Mouse (Mus musculus): ENCODE results near the gene Rb1. TPM values are rescaled to one million over a fixed set of nuclear protein-coding genes. Genes with fewer than 3 reads are reported as not detected.

Gene Rb1
- polyA plus RNA-seq, 1 experiment from 2014 or later, result 37.8 TPM

GRCm38 (mm10) chr14:73303193-73303592, 22.4 kb downstream of the Rb1 start:
- Histone ChIP-seq H3K9ac (ENCODE audit: low read depth, low read length) (no peak overlapping the region), H3K4me3 (ENCODE audit: low read depth, low read length) (no peak overlapping the region), H3K27ac (ENCODE audit: low read depth, low read length) (no peak overlapping the region), H3K27me3 (ENCODE audit: control insufficient read depth, insufficient read depth, low read length) (no peaks in the 10 kb centered on the region), H3K36me3 (ENCODE audit: control insufficient read depth, insufficient read depth, low read length) (no peaks in the 10 kb centered on the region), H3K9me3 (ENCODE audit: control insufficient read depth, low read length) (no peaks in the 10 kb centered on the region), H3K4me1 (replicated peaks; ENCODE audit: control insufficient read depth, insufficient read depth, low read length) (no peaks in the 10 kb centered on the region), H3K4me2 (replicated peaks; ENCODE audit: low read depth, low read length) (no peak overlapping the region)
- ATAC-seq (ENCODE audit: low FRiP score) (no peak), DNase-seq (ENCODE audit: low spot score) (peak; percentile 72)
- 55% methylated on average over 3 of the region's 3 CpGs for WGBS

GRCm38 (mm10) chr14:73301856-73302255, 23.8 kb downstream of the Rb1 start:
- Histone ChIP-seq H3K4me2 (replicated peaks; ENCODE audit: low read depth, low read length) (no peak overlapping the region), H3K9ac (ENCODE audit: low read depth, low read length) (no peak overlapping the region), H3K36me3 (ENCODE audit: control insufficient read depth, insufficient read depth, low read length) (no peaks in the 10 kb centered on the region), H3K4me3 (ENCODE audit: low read depth, low read length) (no peak overlapping the region), H3K9me3 (ENCODE audit: control insufficient read depth, low read length) (no peaks in the 10 kb centered on the region), H3K27me3 (ENCODE audit: control insufficient read depth, insufficient read depth, low read length) (no peaks in the 10 kb centered on the region), H3K27ac (ENCODE audit: low read depth, low read length) (no peak overlapping the region), H3K4me1 (replicated peaks; ENCODE audit: control insufficient read depth, insufficient read depth, low read length) (no peaks in the 10 kb centered on the region)
- ATAC-seq (ENCODE audit: low FRiP score), result no peak
- 72% methylated on average over 4 of the region's 4 CpGs for WGBS
- no peak for DNase-seq (ENCODE audit: low spot score)

- Histone ChIP-seq H3K36me3 (ENCODE audit: control insufficient read depth, insufficient read depth, low read length) (no peaks in the 10 kb centered on the region), H3K27ac (ENCODE audit: low read depth, low read length) (no peak overlapping the region), H3K9ac (ENCODE audit: low read depth, low read length) (no peak overlapping the region), H3K4me3 (ENCODE audit: low read depth, low read length) (no peak overlapping the region), H3K4me2 (replicated peaks; ENCODE audit: low read depth, low read length) (no peak overlapping the region), H3K9me3 (ENCODE audit: control insufficient read depth, low read length) (no peaks in the 10 kb centered on the region), H3K4me1 (replicated peaks; ENCODE audit: control insufficient read depth, insufficient read depth, low read length) (no peaks in the 10 kb centered on the region), H3K27me3 (ENCODE audit: control insufficient read depth, insufficient read depth, low read length) (no peaks in the 10 kb centered on the region)
- 80% methylated on average over 2 of the region's 2 CpGs for WGBS
- DNase-seq (ENCODE audit: low spot score) (no peak), ATAC-seq (ENCODE audit: low FRiP score) (no peak)
Observed at GRCm38 (mm10) chr14:73295512-73295911, 30.1 kb downstream of the Rb1 start.

- DNase-seq (ENCODE audit: low spot score) (no peak), ATAC-seq (ENCODE audit: low FRiP score) (no peak)
- H3K27ac ChIP-seq (ENCODE audit: low read depth, low read length), result no peak overlapping the region
- no peaks in the 10 kb centered on the region for H3K27me3 ChIP-seq (ENCODE audit: control insufficient read depth, insufficient read depth, low read length)
- no peaks in the 10 kb centered on the region for H3K4me1 ChIP-seq (replicated peaks; ENCODE audit: control insufficient read depth, insufficient read depth, low read length)
- H3K36me3 ChIP-seq (ENCODE audit: control insufficient read depth, insufficient read depth, low read length), result no peaks in the 10 kb centered on the region
- H3K9ac ChIP-seq (ENCODE audit: low read depth, low read length), result no peak overlapping the region
- WGBS, result 92% methylated on average over 2 of the region's 2 CpGs
- no peaks in the 10 kb centered on the region for H3K9me3 ChIP-seq (ENCODE audit: control insufficient read depth, low read length)
- H3K4me2 ChIP-seq (replicated peaks; ENCODE audit: low read depth, low read length), result no peak overlapping the region
- no peak overlapping the region for H3K4me3 ChIP-seq (ENCODE audit: low read depth, low read length)
Observed at GRCm38 (mm10) chr14:73293616-73294015, 32.0 kb downstream of the Rb1 start.

- ATAC-seq (ENCODE audit: low FRiP score), result no peak
- Histone ChIP-seq H3K27ac (ENCODE audit: low read depth, low read length) (no peak overlapping the region), H3K4me3 (ENCODE audit: low read depth, low read length) (no peak overlapping the region), H3K4me2 (replicated peaks; ENCODE audit: low read depth, low read length) (no peak overlapping the region), H3K4me1 (replicated peaks; ENCODE audit: control insufficient read depth, insufficient read depth, low read length) (no peaks in the 10 kb centered on the region), H3K27me3 (ENCODE audit: control insufficient read depth, insufficient read depth, low read length) (no peaks in the 10 kb centered on the region), H3K9ac (ENCODE audit: low read depth, low read length) (no peak overlapping the region), H3K9me3 (ENCODE audit: control insufficient read depth, low read length) (no peaks in the 10 kb centered on the region), H3K36me3 (ENCODE audit: control insufficient read depth, insufficient read depth, low read length) (no peaks in the 10 kb centered on the region)
- no peak for DNase-seq (ENCODE audit: low spot score)
- WGBS, result 83% methylated on average over 1 of the region's 1 CpGs
Observed at GRCm38 (mm10) chr14:73292434-73292833, 33.2 kb downstream of the Rb1 start.

- Histone ChIP-seq H3K36me3 (ENCODE audit: control insufficient read depth, insufficient read depth, low read length) (no peaks in the 10 kb centered on the region), H3K4me3 (ENCODE audit: low read depth, low read length) (no peak overlapping the region), H3K9me3 (ENCODE audit: control insufficient read depth, low read length) (no peaks in the 10 kb centered on the region), H3K27ac (ENCODE audit: low read depth, low read length) (no peak overlapping the region), H3K4me1 (replicated peaks; ENCODE audit: control insufficient read depth, insufficient read depth, low read length) (no peaks in the 10 kb centered on the region), H3K27me3 (ENCODE audit: control insufficient read depth, insufficient read depth, low read length) (no peaks in the 10 kb centered on the region), H3K4me2 (replicated peaks; ENCODE audit: low read depth, low read length) (no peak overlapping the region), H3K9ac (ENCODE audit: low read depth, low read length) (no peak overlapping the region)
- ATAC-seq (ENCODE audit: low FRiP score) (no peak), DNase-seq (ENCODE audit: low spot score) (no peak)
- 98% methylated on average over 2 of the region's 2 CpGs for WGBS
Observed at GRCm38 (mm10) chr14:73289915-73290314, 35.7 kb downstream of the Rb1 start.

- Histone ChIP-seq H3K27me3 (ENCODE audit: control insufficient read depth, insufficient read depth, low read length) (no peaks in the 10 kb centered on the region), H3K4me1 (replicated peaks; ENCODE audit: control insufficient read depth, insufficient read depth, low read length) (no peaks in the 10 kb centered on the region), H3K27ac (ENCODE audit: low read depth, low read length) (no peak overlapping the region), H3K9ac (ENCODE audit: low read depth, low read length) (no peak overlapping the region), H3K36me3 (ENCODE audit: control insufficient read depth, insufficient read depth, low read length) (no peaks in the 10 kb centered on the region), H3K9me3 (ENCODE audit: control insufficient read depth, low read length) (no peaks in the 10 kb centered on the region), H3K4me2 (replicated peaks; ENCODE audit: low read depth, low read length) (no peak overlapping the region), H3K4me3 (ENCODE audit: low read depth, low read length) (no peak overlapping the region)
- WGBS, result 25% methylated on average over 1 of the region's 1 CpGs
- peak; percentile 13 for DNase-seq (ENCODE audit: low spot score)
- no peak for ATAC-seq (ENCODE audit: low FRiP score)
Observed at GRCm38 (mm10) chr14:73280996-73281395, 44.6 kb downstream of the Rb1 start.

- no peak overlapping the region for H3K4me2 ChIP-seq (replicated peaks; ENCODE audit: low read depth, low read length)
- DNase-seq (ENCODE audit: low spot score) (no peak), ATAC-seq (ENCODE audit: low FRiP score) (no peak)
- H3K36me3 ChIP-seq (ENCODE audit: control insufficient read depth, insufficient read depth, low read length), result no peaks in the 10 kb centered on the region
- H3K9ac ChIP-seq (ENCODE audit: low read depth, low read length), result no peak overlapping the region
- no peak overlapping the region for H3K27ac ChIP-seq (ENCODE audit: low read depth, low read length)
- no peak overlapping the region for H3K4me3 ChIP-seq (ENCODE audit: low read depth, low read length)
- H3K9me3 ChIP-seq (ENCODE audit: control insufficient read depth, low read length), result no peaks in the 10 kb centered on the region
- H3K27me3 ChIP-seq (ENCODE audit: control insufficient read depth, insufficient read depth, low read length), result no peaks in the 10 kb centered on the region
- no peaks in the 10 kb centered on the region for H3K4me1 ChIP-seq (replicated peaks; ENCODE audit: control insufficient read depth, insufficient read depth, low read length)
- WGBS, result 90% methylated on average over 6 of the region's 6 CpGs
Observed at GRCm38 (mm10) chr14:73279096-73279495, 46.5 kb downstream of the Rb1 start.

- Histone ChIP-seq H3K4me3 (ENCODE audit: low read depth, low read length) (no peak overlapping the region), H3K27me3 (ENCODE audit: control insufficient read depth, insufficient read depth, low read length) (no peaks in the 10 kb centered on the region), H3K36me3 (ENCODE audit: control insufficient read depth, insufficient read depth, low read length) (no peaks in the 10 kb centered on the region), H3K9ac (ENCODE audit: low read depth, low read length) (no peak overlapping the region), H3K27ac (ENCODE audit: low read depth, low read length) (no peak overlapping the region), H3K9me3 (ENCODE audit: control insufficient read depth, low read length) (no peaks in the 10 kb centered on the region), H3K4me2 (replicated peaks; ENCODE audit: low read depth, low read length) (no peak overlapping the region), H3K4me1 (replicated peaks; ENCODE audit: control insufficient read depth, insufficient read depth, low read length) (no peaks in the 10 kb centered on the region)
- DNase-seq (ENCODE audit: low spot score) (peak; percentile 29), ATAC-seq (ENCODE audit: low FRiP score) (no peak)
- WGBS, result 48% methylated on average over 5 of the region's 5 CpGs
Observed at GRCm38 (mm10) chr14:73271807-73272206, 53.8 kb downstream of the Rb1 start.
